Mouse (Mus musculus) granulocyte monocyte progenitor cell, adult 5-6 weeks (primary cell): ENCODE data around the gene Nrxn3. TPM values are rescaled to one million over a fixed set of nuclear protein-coding genes. Genes with fewer than 3 reads are reported as not detected.

Experiments
- ATAC-seq: replicated peaks from 2 replicates; pipeline ENCODE4 v1.8.0; 2016; ENCODE audit warnings: mild to moderate bottlenecking, moderate TSS enrichment, inconsistent platforms; ENCODE audit not compliant: poor library complexity, severe bottlenecking
- total RNA-seq, 2 experiments: library from RNA; stranded (forward) in 1 of 2; stranded (reverse) in 1 of 2; fragments of 200-712, 200-1000 nt in 1 of 2; fragments of >200 nt in 1 of 2; fragmentation: Nextera tagmentation in 1 of 2; gene quantifications; 2 replicates each; pipeline ENCODE4 v1.2.3; 2014 to 2017

Gene Nrxn3
- total RNA-seq, 2 experiments from 2014 or later: not detected

DNA sequence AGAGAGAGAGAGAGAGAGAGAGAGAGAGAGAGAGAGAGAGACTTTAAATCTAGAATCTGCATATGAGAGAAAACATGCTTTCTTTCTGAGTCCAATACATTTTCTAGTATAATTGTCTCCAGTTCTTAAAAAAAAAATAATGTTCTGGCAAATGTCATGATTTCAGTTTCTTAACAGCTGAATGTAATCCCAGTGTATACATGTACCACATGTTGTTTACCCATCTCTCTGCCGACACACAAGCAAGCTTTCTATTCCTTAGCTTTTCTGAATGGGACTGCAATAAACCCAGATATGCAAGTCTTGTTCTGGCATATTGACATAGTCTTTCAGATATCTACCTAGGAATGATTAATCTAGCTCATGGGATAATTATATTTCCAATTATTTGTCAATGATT lies 1256.5 kb downstream of the Nrxn3 start:
- ATAC-seq: no peak

GRCm38 (mm10) chr12:89982445-89982844 lies 1259.8 kb downstream of the Nrxn3 start:
- no peak for ATAC-seq

- ATAC-seq: no peak
These were observed 1260.7 kb downstream of the Nrxn3 start for GRCm38 (mm10) chr12:89983399-89983798.

DNA sequence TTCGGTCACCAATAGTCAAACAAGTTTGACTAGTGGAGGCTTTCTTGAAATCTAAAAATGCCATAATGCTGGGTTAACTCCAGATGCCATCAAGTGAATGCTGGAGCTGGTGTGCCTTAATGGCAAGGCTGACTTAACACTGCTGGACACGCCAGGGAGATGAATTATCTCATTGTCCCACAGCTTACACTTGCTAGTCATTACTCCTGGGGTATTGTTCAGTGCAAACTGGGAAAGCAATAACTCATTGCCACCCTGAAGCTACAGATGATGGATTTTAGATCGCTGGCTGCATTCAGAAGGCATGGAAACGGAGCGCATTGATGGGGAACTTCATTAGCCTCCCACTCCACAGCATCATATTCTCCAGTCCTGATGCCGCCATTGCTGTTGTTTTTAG lies 1263.5 kb downstream of the Nrxn3 start:
- ATAC-seq: no peak

- no peak for ATAC-seq
These were observed 1270.6 kb downstream of the Nrxn3 start for GRCm38 (mm10) chr12:89993273-89993672.

DNA sequence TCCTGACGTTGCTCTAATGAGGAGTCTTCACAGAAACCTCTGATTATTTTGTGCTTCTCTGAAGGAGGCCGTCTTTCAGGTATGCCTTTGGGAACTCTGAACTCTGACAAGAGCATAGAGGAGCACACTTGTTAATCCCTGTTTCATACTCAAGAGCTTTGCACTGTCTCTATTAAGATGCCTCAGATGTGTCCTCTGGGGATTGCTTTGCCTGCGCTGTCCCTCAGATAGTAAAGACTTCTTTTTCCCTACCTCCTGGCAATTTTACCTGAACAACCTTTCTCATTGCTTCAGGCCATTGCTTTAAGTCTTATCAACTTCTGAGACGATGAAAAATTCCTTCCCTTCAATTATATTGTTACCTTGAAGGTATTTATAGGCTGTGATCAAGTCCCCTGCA lies 1272.7 kb downstream of the Nrxn3 start:
- ATAC-seq: no peak

DNA sequence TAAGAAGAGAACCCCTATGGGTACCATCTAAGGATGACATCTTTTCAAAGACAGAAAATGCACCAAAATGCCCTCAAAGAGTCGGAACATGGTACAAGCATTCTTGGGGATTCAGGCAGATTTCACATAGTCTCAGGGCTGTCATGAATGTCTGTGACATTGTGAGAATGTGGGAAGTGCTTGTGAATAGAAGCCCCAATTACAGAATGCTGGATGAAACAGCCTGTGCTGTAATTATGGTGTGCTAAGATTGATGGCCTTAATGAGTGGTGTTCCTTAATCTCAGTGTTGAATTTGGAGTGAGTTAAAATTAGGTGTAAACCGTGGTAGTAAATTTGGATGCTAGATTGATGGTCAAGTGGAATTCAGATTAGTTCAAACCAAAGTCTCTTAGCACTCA lies 1287.6 kb downstream of the Nrxn3 start:
- no peak for ATAC-seq

- ATAC-seq: no peak
These were observed 1291.3 kb downstream of the Nrxn3 start for GRCm38 (mm10) chr12:90013958-90014357.

DNA sequence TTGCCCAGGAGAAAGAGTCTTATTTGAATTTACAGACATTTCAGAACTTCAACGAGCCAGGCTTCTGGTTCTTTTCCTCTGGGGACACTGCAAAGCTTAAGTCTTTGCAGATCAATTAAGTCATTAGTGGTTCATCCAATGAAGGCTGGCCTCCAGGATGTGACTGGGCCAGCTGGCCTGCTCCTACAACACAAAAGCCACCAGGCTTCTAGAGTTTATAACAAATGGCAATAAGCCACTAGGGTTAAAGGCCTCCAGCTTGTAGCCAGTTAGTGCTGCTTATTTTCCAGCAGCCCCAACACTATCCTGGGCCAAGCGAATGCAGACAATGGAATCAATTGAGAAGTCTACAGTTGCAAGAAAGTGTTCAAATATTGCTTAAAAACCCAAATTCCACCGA lies 1304.3 kb downstream of the Nrxn3 start:
- ATAC-seq: no peak

DNA sequence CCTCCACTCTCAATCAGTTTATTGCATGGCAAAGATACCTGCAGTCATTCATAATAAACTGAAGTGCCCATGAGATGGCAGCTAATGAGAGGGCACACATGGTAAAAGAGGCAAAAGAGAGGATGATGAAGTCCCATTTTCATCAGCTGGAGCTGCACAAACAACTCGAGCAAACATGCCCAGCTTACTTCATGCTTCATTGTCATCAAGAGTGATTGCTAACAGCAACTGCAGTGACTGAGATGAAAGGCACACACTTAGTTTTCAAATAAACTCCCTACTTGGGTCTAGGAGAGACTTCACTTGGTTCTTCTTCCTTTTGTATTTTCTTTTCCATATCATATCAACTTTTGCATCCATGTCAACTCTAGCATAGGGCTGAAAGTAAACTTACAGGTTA lies 1318.4 kb downstream of the Nrxn3 start:
- no peak for ATAC-seq

- ATAC-seq: no peak
These were observed 1333.6 kb downstream of the Nrxn3 start for GRCm38 (mm10) chr12:90056256-90056655.

- ATAC-seq: no peak
These were observed 1337.1 kb downstream of the Nrxn3 start for GRCm38 (mm10) chr12:90059786-90060185.

DNA sequence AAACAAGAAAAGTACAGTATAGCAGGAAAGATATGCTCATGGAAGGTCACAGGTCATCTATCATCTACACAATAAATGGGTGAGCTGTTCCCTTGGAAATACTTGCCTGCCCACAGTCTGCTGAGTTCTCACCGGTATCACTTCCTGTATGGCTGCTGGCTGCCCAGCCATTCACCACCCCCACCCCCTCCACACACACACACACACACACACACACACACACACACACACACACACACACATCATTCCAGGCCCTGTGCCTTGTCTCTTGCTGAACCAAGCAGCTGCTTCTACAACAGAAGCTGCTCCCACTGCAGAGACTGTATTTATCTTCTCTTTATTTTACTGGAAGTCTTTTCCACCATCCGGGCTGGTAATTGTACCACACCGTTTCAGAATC lies 1338.6 kb downstream of the Nrxn3 start:
- ATAC-seq: peak; percentile 50; the same call in 1 of the 2 replicates

DNA sequence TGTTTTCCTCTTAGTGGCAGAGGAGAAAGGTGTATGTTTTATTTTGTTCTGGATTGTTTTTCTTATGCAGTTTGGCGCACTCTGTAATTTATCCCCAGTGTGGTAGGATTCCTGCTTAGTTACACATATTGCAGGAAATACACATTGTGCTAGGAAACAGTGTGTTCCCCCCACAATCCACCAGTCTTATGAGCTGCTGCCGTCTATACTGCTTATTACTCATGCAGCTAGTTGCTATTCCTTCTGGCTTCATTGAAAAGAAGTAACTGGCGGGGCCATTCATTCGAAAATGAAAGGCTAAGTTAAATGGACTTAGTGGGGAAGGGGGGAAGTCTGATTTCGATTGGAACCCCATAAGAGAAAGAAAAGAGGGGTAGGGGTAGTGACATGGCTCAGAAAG lies 1339.5 kb downstream of the Nrxn3 start:
- ATAC-seq: no peak

DNA sequence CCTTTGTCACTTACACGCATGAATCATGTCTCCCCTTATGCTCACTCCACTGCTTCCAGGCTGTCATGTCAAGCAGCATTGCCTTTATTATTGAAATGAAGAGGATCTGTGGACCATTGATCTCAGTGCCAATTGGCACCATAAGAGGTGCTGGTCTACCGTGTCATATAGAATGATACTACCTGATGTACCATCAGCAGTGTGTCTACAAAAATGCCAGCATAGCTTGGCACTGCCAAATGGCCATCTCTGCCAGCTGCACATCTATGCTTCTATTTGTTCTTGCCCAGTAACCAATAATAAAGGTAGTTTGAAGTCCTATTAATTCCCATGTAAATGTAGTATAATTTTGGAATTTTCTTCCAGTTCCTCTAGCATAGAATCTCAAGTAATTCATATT lies 1340.8 kb downstream of the Nrxn3 start:
- ATAC-seq: no peak

DNA sequence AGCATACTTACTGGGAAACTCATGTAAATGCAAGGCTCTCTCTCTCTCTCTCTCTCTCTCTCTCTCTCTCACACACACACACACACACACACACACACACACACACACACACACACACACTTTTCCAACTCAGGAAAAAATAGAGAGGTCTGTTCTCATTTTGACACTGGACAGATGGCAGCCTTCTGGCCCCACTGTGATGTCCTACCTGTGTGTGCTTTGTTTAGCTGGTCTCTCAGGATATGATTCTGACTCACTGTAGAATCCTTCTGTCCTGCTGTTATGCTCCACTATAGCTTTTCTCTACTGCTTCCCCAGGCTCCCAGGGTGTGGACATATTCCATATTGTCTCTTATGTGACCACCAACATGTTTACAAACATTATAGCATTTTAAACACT lies 1363.2 kb downstream of the Nrxn3 start:
- no peak for ATAC-seq

- no peak for ATAC-seq
These were observed 1373.1 kb downstream of the Nrxn3 start for GRCm38 (mm10) chr12:90095754-90096153.

- ATAC-seq: no peak
These were observed 1390.7 kb downstream of the Nrxn3 start for GRCm38 (mm10) chr12:90113351-90113791.

DNA sequence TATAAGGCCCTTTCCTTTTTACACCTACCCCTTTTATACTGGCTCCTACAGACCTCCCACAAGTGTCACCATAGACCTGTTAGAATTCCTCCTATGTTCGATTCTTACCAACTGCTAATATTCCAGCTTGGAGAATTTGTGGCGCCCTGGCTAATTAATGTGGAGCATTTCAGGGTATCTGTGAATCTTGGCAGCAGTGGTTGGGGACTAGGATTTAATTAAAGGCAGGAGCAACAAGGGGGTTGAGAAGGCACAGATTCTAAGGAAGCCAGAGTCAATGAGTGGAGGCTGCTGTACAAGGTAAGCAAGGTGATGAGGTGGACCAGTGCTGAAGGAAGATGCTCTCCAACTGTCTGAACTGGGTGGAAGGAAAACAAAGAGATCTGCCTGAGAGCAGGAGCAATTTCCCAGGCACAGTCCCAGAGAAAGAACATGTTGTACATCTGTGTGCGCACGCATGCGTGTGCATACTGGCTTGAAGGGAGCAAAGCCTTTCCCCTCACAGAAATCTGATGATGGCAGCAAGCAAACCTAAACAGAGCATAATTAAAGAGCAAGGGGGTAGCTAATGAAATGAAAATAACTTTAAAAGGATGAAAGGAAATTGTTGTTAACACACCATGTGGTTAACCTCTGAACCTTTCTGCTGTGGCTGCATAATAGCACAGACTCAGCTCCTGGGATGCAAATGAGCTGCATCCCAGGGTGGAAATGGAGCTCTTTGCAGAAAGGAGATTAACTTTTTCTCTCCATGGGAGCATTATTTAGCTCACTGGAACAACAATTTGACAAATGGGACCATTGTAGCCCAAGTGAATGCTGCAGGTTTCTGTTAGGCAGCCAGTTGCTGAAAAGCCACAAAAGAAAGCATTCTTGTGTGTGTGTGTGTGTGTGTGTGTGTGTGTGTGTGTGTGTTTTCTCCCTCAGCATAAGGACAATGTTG lies 1409.5 kb downstream of the Nrxn3 start:
- no peak for ATAC-seq

DNA sequence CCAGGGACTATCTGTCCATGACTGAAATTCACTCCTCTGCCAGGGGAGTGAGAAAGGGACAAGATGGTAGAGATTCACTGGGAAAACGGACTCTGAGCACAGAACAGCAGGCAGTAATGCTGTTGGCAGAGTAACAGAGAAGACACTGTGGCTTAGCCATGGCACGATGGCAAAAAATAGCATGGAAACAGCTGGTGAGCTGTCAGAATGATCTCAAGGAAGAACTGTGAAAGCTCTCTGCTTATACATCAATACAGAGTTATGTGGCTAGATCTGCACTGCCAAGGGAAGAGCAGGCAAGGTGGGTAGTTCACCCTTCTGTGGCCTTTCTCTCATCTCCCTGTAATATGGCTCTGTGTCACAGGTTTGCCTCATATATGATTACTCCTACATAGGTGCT lies 1419.3 kb downstream of the Nrxn3 start:
- ATAC-seq: no peak

- no peak for ATAC-seq
These were observed 1421.6 kb downstream of the Nrxn3 start for GRCm38 (mm10) chr12:90144247-90144646.

DNA sequence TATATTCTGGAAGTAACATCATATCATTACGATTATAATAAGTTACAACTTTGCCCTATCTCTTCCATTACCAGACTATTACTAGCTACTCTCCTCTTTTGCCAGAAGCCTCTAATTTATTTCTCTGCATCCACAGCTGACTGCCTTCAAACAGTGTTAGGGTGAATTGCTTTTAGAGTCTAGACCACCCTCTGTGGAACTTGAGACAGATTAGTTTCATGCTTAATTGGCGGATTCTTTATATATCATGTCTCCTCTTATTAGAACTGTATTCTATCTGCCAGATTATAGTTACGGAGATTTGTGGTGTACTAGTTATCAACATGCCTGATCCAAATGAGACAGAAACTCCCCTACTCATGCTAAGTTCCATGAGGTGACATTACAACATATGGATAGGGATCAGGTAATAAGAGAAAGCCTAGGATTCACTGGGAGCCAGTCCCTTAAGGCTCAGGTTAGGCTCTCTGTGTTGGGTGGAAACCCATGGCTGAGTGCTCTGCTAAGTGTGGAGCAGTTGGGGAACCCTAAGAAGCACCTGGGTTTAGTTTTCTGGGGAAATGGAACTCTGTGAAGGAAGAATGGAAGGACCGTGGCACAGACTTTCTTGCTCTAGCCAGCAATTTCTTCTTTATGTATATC lies 1435.6 kb downstream of the Nrxn3 start:
- ATAC-seq: no peak
